Mouse (Mus musculus): ENCODE measurements around the gene Itfg2.
"Not testable (repeated sequence)": the region's sequence is repeated elsewhere in the genome, so short reads cannot be mapped to it uniquely, and the experiment has no call there.

The Itfg2 gene

DNA sequence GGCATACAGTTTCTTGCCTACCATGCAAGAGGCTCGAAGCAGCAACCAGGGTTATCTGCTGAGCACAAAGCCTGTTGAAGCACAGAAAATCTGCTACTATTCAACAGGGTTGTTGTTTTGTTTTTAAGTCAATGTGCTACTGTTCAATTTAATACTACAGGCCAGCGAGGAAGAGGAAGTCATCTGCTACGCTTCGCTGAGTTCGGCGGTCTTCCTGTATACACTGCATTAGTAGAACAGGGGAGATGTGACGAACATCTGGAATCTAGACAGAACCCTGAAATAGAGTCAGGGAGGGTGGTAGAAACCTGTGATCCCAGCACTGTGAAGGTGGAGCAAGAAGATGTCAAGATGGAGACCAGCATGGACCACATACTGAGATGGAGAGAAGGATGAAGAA lies 41.0 kb downstream of the Itfg2 start:
- DNase-seq (ENCODE audit: low spot score): no peak

DNA sequence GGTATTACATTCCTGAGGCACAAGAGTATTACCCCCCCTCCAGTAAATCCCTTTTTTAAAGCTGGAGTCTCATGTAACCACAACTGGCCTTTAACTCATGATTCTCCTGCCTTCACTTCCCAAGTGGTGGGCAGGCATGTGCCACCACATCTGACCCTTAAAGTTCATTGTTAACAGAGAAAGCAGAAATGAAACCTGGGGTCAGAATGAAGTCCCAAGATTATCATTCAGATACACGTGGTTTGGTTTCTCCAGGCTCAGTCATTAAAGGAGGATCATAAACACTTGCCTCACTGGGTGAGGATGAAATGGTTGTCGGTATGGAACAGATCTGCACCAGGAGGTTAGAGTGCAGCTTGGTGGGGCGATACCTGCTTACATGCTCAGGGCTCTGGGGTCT lies 43.5 kb downstream of the Itfg2 start:
- DNase-seq (ENCODE audit: low spot score): no peak

DNA sequence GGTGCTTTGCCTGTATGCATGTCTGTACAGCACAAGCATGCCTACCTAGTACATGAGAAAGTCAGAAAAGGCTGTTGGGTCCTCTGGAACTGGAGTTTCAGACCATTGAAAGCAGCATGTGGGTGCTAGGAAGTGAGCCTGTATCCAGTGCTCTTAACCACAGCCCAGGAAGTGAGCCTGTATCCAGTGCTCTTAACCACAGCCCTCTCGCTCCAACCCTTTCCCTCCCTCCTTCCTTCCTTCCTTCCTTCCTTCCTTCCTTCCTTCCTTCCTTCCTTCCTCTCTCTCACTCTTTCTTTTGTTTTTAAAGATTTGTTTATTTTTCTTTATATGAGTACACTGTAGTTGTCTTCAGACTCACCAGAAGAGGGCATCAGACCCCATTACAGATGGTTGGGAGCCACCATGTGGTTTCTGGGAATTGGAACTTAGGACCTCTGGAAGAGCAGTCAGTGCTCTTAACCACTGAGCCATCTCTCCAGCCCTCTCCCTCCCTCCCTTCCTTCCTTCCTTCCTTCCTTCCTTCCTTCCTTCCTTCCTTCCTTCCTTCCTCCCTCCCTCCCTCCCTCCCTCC lies 44.0 kb downstream of the Itfg2 start:
- not testable (repeated sequence) for DNase-seq (ENCODE audit: low spot score)

DNA sequence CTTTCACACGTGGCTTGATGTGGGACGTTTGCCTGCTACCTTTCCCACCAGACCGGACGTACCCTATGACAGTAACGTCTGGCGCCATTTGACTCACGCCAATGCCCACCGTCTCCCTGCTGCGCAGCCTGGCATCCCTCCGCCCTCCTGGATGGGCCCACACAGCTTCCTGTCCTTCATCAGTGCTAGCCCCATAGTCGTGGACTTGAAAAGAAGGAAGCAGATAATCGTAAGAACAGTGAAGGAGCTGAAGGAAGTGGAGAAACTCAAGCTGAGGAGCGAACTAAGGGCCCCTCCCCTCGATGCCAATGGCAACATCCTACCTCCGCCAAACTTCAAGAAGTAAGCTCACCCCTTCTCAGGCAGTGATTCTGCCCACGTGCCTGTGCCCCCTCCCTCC lies 45.1 kb downstream of the Itfg2 start:
- DNase-seq (ENCODE audit: low spot score): no peak

DNA sequence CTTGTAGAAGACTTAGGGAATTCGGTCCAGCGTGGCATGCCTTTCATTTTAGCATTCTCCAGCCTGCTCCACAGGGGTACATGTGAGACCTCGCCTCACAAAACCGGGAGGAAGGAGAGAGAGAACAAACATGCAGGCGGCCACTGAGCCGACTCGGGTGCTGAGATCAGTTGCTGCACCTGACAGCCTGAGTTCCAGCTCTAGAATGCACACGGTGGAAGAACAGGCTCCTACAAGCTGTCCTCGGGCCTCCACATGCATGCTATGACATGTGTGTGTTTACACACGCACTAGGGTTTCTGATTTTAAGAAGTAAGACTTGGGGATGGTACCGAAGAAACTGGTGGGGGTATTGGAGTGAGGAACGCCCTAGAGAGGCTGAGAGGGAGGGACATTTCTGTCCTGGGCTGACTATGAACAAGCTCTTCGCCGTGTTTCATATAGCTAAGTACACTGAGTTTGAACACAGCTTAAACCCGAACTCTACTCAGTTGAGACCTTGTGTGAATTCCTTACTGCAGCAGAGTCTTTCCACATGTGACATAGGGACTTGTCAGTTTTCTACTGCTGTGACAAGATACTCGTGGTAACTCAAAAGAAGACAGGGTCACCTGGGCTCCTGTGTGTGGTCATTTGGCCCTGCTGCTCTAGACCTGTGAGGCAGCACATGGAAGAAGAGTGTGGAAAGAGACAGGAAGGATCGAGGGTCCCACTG lies 48.2 kb downstream of the Itfg2 start:
- no peak for DNase-seq (ENCODE audit: low spot score)

DNA sequence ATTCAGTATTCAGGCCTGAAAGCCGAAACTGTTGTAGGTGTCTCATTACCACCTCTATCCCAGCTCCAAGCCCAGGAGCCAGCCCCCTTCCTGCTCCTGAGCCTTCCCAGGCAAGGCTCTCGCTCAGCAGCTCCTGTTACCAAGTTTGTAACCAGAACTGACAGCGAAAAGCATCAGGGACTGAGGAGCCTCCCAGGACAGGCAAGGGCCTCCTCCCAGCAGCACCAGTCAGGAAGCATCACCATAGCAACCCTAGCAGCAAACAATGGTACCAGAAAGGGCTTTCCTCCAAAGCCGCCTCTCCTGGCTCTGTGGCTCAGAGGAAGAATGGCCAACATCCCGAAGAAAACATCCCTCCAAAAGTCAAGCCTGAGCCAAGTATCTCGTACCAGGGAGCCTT lies 49.5 kb downstream of the Itfg2 start, which contains the start of the genes Tex52 and Gm44596:
TSS of gene Tex52 (plus strand) at position 265 of the 400 bp plus-strand sequence.
TSS of gene Gm44596 (plus strand) at position 312 of the 400 bp plus-strand sequence.
- no peak for DNase-seq (ENCODE audit: low spot score)

DNA sequence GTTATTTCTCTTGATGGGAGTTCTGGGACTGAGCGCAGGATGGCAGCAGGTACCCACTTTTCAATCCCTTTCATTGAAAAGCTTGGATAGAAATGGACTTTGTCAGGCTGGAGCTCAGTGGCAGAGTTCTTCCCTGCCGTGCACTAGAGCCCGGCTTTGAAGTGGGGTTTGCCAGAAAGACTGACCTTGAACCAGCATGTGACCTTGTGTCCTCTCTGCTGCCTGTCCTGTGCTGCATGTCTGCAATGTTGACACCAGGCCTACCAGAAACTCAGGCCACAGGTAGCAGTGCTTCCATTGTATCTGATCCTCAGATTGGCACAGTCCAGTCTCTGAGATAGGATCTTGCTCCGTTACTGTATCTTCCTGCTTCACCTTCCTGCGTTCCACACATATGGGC lies 54.7 kb downstream of the Itfg2 start:
- DNase-seq (ENCODE audit: low spot score): no peak

DNA sequence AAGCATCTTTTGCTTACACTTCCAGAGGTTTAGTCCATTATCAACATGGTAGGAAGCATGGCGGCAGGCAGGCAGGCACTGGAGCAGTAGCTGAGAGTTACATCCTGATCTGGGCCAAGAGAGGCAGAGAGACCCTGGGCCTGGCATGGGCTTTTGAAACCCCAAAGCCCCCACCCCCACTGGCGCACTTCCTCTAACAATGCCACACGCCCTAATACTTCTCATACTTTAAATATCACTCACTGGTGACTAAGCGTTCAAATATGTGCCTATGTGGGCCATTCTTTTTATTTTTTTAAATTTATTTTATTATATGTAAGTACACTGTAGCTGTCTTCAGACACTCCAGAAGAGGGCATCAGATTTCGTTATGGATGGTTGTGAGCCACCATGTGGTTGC lies 58.3 kb downstream of the Itfg2 start:
- no peak for DNase-seq (ENCODE audit: low spot score)

DNA sequence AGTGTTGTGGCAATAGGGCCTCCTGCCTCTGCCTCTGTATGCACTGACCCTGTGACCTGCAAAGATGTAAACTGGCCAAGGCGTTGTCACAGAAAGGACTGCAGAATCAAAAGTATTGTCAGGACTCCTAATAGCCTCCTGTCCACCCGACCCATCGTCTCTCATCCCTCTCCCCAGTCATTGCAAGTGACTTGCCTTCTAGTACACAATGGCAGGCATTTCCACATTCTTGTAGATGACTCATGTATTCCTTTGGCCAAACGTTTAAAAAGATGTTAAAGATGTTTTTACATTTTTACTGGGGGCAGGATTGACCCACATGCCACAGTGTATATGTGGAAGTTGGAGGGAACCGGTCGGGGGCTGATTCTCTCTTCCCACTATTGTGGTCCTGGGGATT lies 60.0 kb downstream of the Itfg2 start:
- no peak for DNase-seq (ENCODE audit: low spot score)

DNA sequence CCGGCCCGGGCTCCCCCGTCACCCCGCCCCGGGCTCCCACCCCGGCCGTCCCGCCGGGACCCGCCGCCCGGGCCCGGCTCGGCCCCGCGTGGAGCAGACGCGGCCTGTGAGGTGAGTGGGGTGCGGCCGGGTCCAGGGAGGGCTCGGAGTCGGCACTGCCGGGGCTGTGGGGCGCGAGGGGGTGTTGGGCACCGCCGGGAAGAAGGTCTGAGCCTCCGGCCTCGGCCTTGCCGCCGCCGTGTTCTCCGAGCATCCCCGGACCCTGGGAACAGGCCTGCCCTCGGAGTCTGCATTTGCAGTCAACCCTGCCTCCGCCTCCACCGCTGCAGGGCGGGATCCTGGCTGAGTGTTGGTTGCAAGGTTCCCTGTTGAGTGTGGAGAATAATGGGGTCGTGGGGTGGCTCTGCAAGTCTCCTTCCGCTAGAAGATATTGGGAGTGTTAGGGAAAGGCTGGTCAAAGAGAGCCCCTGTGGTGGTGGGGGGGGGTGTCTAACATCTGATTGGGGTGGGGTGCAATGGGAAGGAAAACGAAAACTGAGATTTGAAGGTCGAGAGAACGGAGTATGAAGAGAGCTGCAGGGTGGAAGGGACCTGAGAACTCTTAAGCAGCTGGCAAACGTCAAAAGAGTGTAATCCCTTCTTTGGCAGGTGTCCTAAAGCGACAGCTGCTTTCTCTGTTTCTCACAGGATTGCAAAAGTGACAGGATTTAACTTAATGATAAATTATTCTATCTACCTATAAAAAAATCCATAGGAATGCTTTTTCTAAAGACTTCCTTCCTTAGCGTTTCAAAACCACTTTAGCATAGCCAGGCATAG lies 61.5 kb downstream of the Itfg2 start:
- DNase-seq (ENCODE audit: low spot score): no peak

DNA sequence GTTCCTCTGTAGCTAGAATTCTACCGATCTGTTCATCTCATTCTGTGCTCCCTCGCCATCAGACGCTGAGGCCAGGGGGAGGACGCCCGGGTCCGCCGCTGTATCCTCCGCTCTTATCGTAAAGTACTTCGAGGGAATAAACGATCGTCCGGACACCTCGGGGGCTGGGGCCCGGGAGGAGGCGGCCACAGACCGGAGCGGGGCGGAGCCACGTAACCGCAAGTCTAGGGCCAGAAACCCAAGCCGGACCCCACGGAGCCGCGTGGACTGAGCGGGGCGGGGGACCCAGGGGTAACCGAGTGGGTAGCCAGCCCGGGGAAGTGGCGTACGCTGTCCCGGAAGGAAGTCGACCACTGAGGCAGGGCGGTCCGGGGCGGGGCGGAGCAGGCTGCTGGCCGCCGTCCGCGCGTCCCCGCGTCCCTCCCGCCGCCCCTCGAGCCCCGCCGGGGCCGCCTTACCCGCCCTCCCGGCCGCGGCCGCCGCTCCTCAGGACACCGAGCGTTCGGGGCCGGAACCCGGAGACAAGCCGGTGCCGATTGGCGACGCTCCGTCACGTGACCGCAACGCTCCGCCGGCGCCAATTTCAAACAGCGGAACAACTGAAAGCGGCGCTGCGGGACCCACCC lies 62.2 kb downstream of the Itfg2 start, which contains the start of the genes Rhno1 and Foxm1:
TSS of gene Rhno1 (minus strand) at position 531 of the 626 bp plus-strand sequence.
TSS of gene Foxm1 (plus strand) at position 587 of the 626 bp plus-strand sequence.
- peak; percentile 55 for DNase-seq (ENCODE audit: low spot score)

DNA sequence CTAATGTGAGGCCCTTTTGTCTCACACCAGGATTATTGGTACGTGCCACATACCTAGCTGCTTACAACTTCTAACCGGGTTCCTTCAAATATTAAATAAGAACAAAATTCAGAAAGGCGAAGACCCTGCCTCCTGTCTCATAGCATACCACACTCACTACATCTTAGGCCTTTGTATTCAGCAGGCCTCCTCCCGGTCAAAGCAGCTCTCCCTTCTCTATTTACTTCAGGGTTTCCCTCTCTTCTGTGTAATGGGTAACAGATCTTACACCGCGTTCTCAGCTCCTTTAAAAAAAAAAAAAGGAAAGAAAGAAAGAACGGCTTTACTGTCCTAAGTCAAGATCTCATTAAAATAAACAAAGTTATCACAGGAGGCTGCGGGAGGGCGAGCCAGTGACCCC lies 62.8 kb downstream of the Itfg2 start:
- DNase-seq (ENCODE audit: low spot score): no peak

All from left cerebral cortex, adult 11 months (tissue).